Mouse (Mus musculus): ENCODE results near the gene H2-Q10.
"Not testable (repeated sequence)": the region's sequence is repeated elsewhere in the genome, so short reads cannot be mapped to it uniquely, and the experiment has no call there.

H2-Q10 gene

GRCm38 (mm10) chr17:35469842-35470751, at the start of gene H2-Q10:
Gene H2-Q10 (plus strand): TSS chr17:35470089.
- peak; percentile 57 for DNase-seq (ENCODE audit: low read depth, low spot score)

- peak; percentile 77 for DNase-seq (ENCODE audit: low read depth, low spot score)
Observed at GRCm38 (mm10) chr17:35420206-35420810, 49.6 kb upstream of the H2-Q10 start.

- DNase-seq (ENCODE audit: low read depth, low spot score), result not testable (repeated sequence)
Observed at GRCm38 (mm10) chr17:35421331-35421730, 48.6 kb upstream of the H2-Q10 start.

GRCm38 (mm10) chr17:35422360-35422759, 47.5 kb upstream of the H2-Q10 start:
- DNase-seq (ENCODE audit: low read depth, low spot score), result not testable (repeated sequence)

GRCm38 (mm10) chr17:35423131-35423810, 46.6 kb upstream of the H2-Q10 start:
- not testable (repeated sequence) for DNase-seq (ENCODE audit: low read depth, low spot score)

- not testable (repeated sequence) for DNase-seq (ENCODE audit: low read depth, low spot score)
Observed at GRCm38 (mm10) chr17:35424106-35424505, 45.8 kb upstream of the H2-Q10 start.

GRCm38 (mm10) chr17:35424624-35425416, 45.1 kb upstream of the H2-Q10 start, which contains the start of gene H2-Q6:
Gene H2-Q6 (plus strand): TSS chr17:35424850.
- DNase-seq (ENCODE audit: low read depth, low spot score), result peak; percentile 77

GRCm38 (mm10) chr17:35425474-35425873, 44.4 kb upstream of the H2-Q10 start:
- DNase-seq (ENCODE audit: low read depth, low spot score), result peak; percentile 74

GRCm38 (mm10) chr17:35428883-35429282, 41.0 kb upstream of the H2-Q10 start:
- DNase-seq (ENCODE audit: low read depth, low spot score), result not testable (repeated sequence)

GRCm38 (mm10) chr17:35430671-35431070, 39.2 kb upstream of the H2-Q10 start:
- DNase-seq (ENCODE audit: low read depth, low spot score), result not testable (repeated sequence)

GRCm38 (mm10) chr17:35432167-35432566, 37.7 kb upstream of the H2-Q10 start:
- DNase-seq (ENCODE audit: low read depth, low spot score), result not testable (repeated sequence)

GRCm38 (mm10) chr17:35434836-35435235, 35.1 kb upstream of the H2-Q10 start:
- peak; percentile 87 for DNase-seq (ENCODE audit: low read depth, low spot score)

GRCm38 (mm10) chr17:35435577-35435976, 34.3 kb upstream of the H2-Q10 start:
- DNase-seq (ENCODE audit: low read depth, low spot score), result not testable (repeated sequence)

GRCm38 (mm10) chr17:35437386-35437936, 32.4 kb upstream of the H2-Q10 start:
- not testable (repeated sequence) for DNase-seq (ENCODE audit: low read depth, low spot score)

- not testable (repeated sequence) for DNase-seq (ENCODE audit: low read depth, low spot score)
Observed at GRCm38 (mm10) chr17:35438395-35438794, 31.5 kb upstream of the H2-Q10 start.

- DNase-seq (ENCODE audit: low read depth, low spot score), result peak; percentile 73
Observed at GRCm38 (mm10) chr17:35438885-35439284, 31.0 kb upstream of the H2-Q10 start, which contains the start of gene H2-Q7. Gene H2-Q7 (plus strand): TSS chr17:35439155.

GRCm38 (mm10) chr17:35439295-35439747, 30.6 kb upstream of the H2-Q10 start:
- peak; percentile 60 for DNase-seq (ENCODE audit: low read depth, low spot score)

- DNase-seq (ENCODE audit: low read depth, low spot score), result peak; percentile 65
Observed at GRCm38 (mm10) chr17:35439925-35440645, 29.8 kb upstream of the H2-Q10 start.

- DNase-seq (ENCODE audit: low read depth, low spot score), result not testable (repeated sequence)
Observed at GRCm38 (mm10) chr17:35442376-35442775, 27.5 kb upstream of the H2-Q10 start.

- not testable (repeated sequence) for DNase-seq (ENCODE audit: low read depth, low spot score)
Observed at GRCm38 (mm10) chr17:35444510-35444909, 25.4 kb upstream of the H2-Q10 start.
